Mouse (Mus musculus) heart, postnatal 0 days (tissue): ENCODE measurements around the gene Nlrp10.

Experiments
- CTCF ChIP-seq: IDR thresholded peaks from 2 replicates; pipeline ENCODE4 v1.5.1; 2016; ENCODE audit warnings: antibody characterized with exemption, control low read depth, low read depth
- EP300 ChIP-seq: IDR thresholded peaks from 2 replicates; pipeline ENCODE4 v1.6.1; 2016; ENCODE audit warnings: antibody characterized with exemption, low read depth

GRCm38 (mm10) chr7:108935411-108935810, 5.4 kb upstream of the Nlrp10 start:
- no peak for TF ChIP-seq CTCF
- no peak for TF ChIP-seq EP300
